8 mouse cellular contexts compared by ENCODE assay signal in the genomic region with DNA sequence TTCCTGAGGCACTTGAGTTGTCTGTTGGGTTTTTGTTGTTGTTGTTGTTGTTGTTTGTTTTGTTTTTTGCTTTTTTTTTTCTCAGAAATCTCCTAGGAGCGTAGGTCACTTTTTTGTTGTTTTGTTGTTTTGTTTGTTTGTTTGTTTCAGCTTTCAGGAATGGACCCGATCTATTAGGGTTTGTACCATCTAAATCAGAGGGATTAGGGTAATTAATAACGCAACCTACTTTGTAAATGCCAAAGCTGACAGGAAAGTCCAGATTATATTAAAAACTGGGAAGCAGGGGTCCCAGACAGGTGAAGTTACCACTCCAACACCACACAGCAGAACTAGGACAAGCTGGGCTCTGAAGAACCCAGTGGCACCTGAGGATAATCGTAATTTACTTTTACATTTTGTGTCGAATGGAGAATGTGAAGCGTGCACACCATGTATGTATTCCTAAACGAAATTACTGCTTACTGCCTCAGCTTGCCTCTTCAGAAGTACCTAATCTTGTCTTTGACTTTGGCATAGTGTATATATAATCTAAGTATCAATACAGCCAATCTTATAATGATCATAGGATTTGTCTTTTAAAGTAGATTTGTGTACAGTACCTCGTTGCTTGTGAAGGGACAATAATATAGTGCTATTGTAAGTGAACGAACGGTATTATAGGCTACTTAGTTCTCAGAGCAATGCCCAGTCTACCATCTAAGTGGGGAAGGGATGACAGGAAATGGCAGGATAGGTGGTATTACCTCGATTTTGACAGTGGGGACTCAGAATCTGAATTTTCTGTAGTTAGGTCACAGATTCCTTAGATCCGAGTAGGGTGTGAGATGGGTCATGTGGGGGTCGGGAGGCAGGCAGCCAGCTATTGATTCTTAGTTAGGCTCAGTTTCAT. TPM values are rescaled to one million over a fixed set of nuclear protein-coding genes. Genes with fewer than 3 reads are reported as not detected.
DNase-seq lines count a peak whose midpoint lies in the region; ATAC-seq and TF ChIP-seq lines count a peak whose summit lies in the region.

No protein-coding gene starts in this region.

- H3K4me3 ChIP-seq in megakaryocyte, embryonic 14.5 days (replicated peaks): peak overlapping the region; percentile 93
- peak overlapping the region; percentile 52 for H3K4me3 ChIP-seq in forebrain, embryonic 11.5 days (ENCODE audit: low read depth, low read length)
- peak overlapping the region; percentile 64 for H3K4me3 ChIP-seq in limb, embryonic 12.5 days (replicated peaks)
- peak overlapping the region; percentile 68; the same call in 1 of the 2 replicates for H3K4me3 ChIP-seq in small intestine, adult 2 months (ENCODE audit: low read depth, low read length)

- peak overlapping the region; percentile 78 for H3K4me2 ChIP-seq in forebrain, embryonic 11.5 days (ENCODE audit: low read depth, low read length, severe bottlenecking)
- H3K4me2 ChIP-seq in limb, embryonic 12.5 days: peak overlapping the region; percentile 91

- WGBS in forebrain, embryonic 11.5 days: 66% methylated on average over 13 of the region's 13 CpGs
- 63% methylated on average over 13 of the region's 13 CpGs for WGBS in limb, embryonic 12.5 days
- 48% methylated on average over 13 of the region's 13 CpGs for WGBS in small intestine, adult 2 months

- H3K9ac ChIP-seq in forebrain, embryonic 11.5 days (ENCODE audit: low read length): peak overlapping the region; percentile 39
- H3K9ac ChIP-seq in limb, embryonic 12.5 days (replicated peaks): no peak overlapping the region; the same call in 1 of the 2 replicates

- no peak for ATAC-seq in megakaryocyte, adult 5-6 weeks (ENCODE audit: poor library complexity, severe bottlenecking)
- no peak for ATAC-seq in forebrain, embryonic 11.5 days (replicated peaks; ENCODE audit: low FRiP score)
- no peak for ATAC-seq in limb, embryonic 12.5 days (ENCODE audit: insufficient number of reproducible peaks, insufficient read depth, low FRiP score, low TSS enrichment, low read depth)

- no peaks in the 10 kb centered on the region for H3K36me3 ChIP-seq in megakaryocyte, embryonic 14.5 days (replicated peaks; ENCODE audit: low read length)
- no peaks in the 10 kb centered on the region for H3K36me3 ChIP-seq in forebrain, embryonic 11.5 days (ENCODE audit: control insufficient read depth, insufficient read depth, low read length)
- H3K36me3 ChIP-seq in limb, embryonic 12.5 days: no peaks in the 10 kb centered on the region
- H3K36me3 ChIP-seq in small intestine, adult 2 months (ENCODE audit: control insufficient read depth, insufficient read depth, low read length): no peaks in the 10 kb centered on the region

- H3K4me1 ChIP-seq in megakaryocyte, embryonic 14.5 days: peaks cover 11% of the 10 kb centered on the region
- H3K4me1 ChIP-seq in forebrain, embryonic 11.5 days (replicated peaks; ENCODE audit: control insufficient read depth, insufficient read depth, low read length): peaks cover 2% of the 10 kb centered on the region; the same call in 1 of the 2 replicates
- peaks cover 8% of the 10 kb centered on the region for H3K4me1 ChIP-seq in limb, embryonic 12.5 days (replicated peaks)
- peaks cover 3% of the 10 kb centered on the region; the same call in 1 of the 2 replicates for H3K4me1 ChIP-seq in small intestine, adult 2 months (ENCODE audit: control insufficient read depth, insufficient read depth, insufficient read length, low read length)

- no peak for TF ChIP-seq CTCF in small intestine, adult 2 months (IDR thresholded peaks at IDR 0.05; ENCODE audit: extremely low read depth, insufficient read length, insufficient replicate concordance, low read depth, low read length)

- DNase-seq in forebrain, embryonic 11.5 days (ENCODE audit: low spot score): no peak
- DNase-seq in kidney, postnatal 4 days: no peak
- DNase-seq in layer of hippocampus, postnatal 25 days (ENCODE audit: extremely low spot score in 1 of 2, low spot score in 1 of 2): no peak
- no peak for DNase-seq in adrenal gland, adult 2 months

- H3K9me3 ChIP-seq in megakaryocyte, embryonic 14.5 days: no peaks in the 10 kb centered on the region
- no peaks in the 10 kb centered on the region for H3K9me3 ChIP-seq in forebrain, embryonic 11.5 days (ENCODE audit: control insufficient read depth, low read length)
- no peaks in the 10 kb centered on the region for H3K9me3 ChIP-seq in limb, embryonic 12.5 days

- peaks cover 46% of the 10 kb centered on the region for H3K27me3 ChIP-seq in megakaryocyte, embryonic 14.5 days (replicated peaks)
- H3K27me3 ChIP-seq in forebrain, embryonic 11.5 days (ENCODE audit: control insufficient read depth, insufficient read depth, low read length): no peaks in the 10 kb centered on the region
- H3K27me3 ChIP-seq in limb, embryonic 12.5 days: 0 out of 2 replicates have a peak, but pooled peaks cover 4% of the 10 kb centered on the region
- H3K27me3 ChIP-seq in small intestine, adult 2 months (ENCODE audit: control insufficient read depth, insufficient read depth, low read length): peaks cover 13% of the 10 kb centered on the region

- no peak for TF ChIP-seq POLR2A in small intestine, adult 2 months (IDR thresholded peaks at IDR 0.05; ENCODE audit: low read depth, low read length)

- H3K27ac ChIP-seq in forebrain, embryonic 11.5 days (ENCODE audit: low read depth, low read length): no peak overlapping the region
- no peak overlapping the region for H3K27ac ChIP-seq in limb, embryonic 12.5 days
- no peak overlapping the region for H3K27ac ChIP-seq in small intestine, adult 2 months (ENCODE audit: insufficient read depth, low read depth, low read length)

RNA-seq across cellular contexts. Expression of gene Mrpl39, which starts 31.5 kb away (rescaled TPM):
- 12.7 and 117 TPM in 2 replicates for polyA plus RNA-seq in megakaryocyte, embryonic 14.5 days (2012; ENCODE audit: insufficient read depth, low replicate concordance)
- 26.1 and 29.2 TPM in 2 replicates for total RNA-seq in megakaryocyte, adult 5-6 weeks (2015)
- total RNA-seq in megakaryocyte, adult 5-6 weeks (2017): 37.8 and 41.1 TPM in 2 replicates
- 52.2 and 54.2 TPM in 2 replicates for polyA plus RNA-seq in forebrain, embryonic 11.5 days (2014; fragmentation: Nextera tagmentation; extraction: Ambion mirVana)
- 45.2 and 46.2 TPM in 2 replicates for polyA plus RNA-seq in limb, embryonic 12.5 days (2016; fragmentation: Nextera tagmentation; extraction: Ambion mirVana)
- polyA plus RNA-seq in small intestine, adult 2 months (2012; rRNA removed): 1.1 and 3.4 TPM in 2 replicates
- 10 to 100 TPM; 21.1 to 22.6 TPM for total RNA-seq in layer of hippocampus, postnatal 25 days (2021)
- total RNA-seq in adrenal gland, adult 2 months (2021): 10 to 100 TPM; 44.0 to 48.8 TPM
- 9.9 and 16.9 TPM in 2 replicates for polyA plus RNA-seq in adrenal gland, adult 2 months (2012; rRNA removed)
